Mouse (Mus musculus) liver, embryonic 14.5 days (tissue): ENCODE data around the gene Shisa6. TPM values are rescaled to one million over a fixed set of nuclear protein-coding genes. Genes with fewer than 3 reads are reported as not detected.
"Not testable (repeated sequence)": the region's sequence is repeated elsewhere in the genome, so short reads cannot be mapped to it uniquely, and the experiment has no call there.

Source experiments
- ATAC-seq: fragments of 200-750 bp; cut with Nextera tagmentation; 2 replicates; pipeline ENCODE4 v1.8.0; 2017; ENCODE audit warnings: moderate number of reproducible peaks, mild to moderate bottlenecking, moderate library complexity; ENCODE audit not compliant: insufficient read depth
- DNase-seq, 3 experiments: peaks; one replicate each; pipeline ENCODE4 v3.0.0-alpha.2; 2012 to 2013; ENCODE audit warnings: low read depth in 3 of 3, low spot score in 3 of 3
- H3K27ac ChIP-seq: fragments of 300-500 bp; sonication (generic); 2 replicates; pipeline ENCODE4 v1.5.1; 2014; ENCODE audit warnings: moderate library complexity, mild to moderate bottlenecking, control low read depth, inconsistent platforms
- H3K27me3 ChIP-seq: fragments of 300-500 bp; sonication (generic); 2 replicates; pipeline ENCODE4 v1.6.1; 2014; ENCODE audit warnings: mild to moderate bottlenecking, low read length, moderate library complexity; ENCODE audit not compliant: control insufficient read depth, insufficient read depth
- H3K36me3 ChIP-seq: fragments of 300-500 bp; sonication (generic); replicated peaks from 2 replicates; pipeline ENCODE4 v1.6.1; 2014; ENCODE audit warnings: low read depth; ENCODE audit not compliant: control insufficient read depth, insufficient read depth
- H3K4me1 ChIP-seq, 2 experiments: fragments of 200-500 bp in 1 of 2; fragments of 300-500 bp in 1 of 2; sonication (generic) in 1 of 2; replicated peaks; 2 replicates each; pipeline ENCODE4 v1.6.1; 2012 to 2014; ENCODE audit warnings: antibody characterized with exemption in 1 of 2, inconsistent platforms in 1 of 2, low read length in 1 of 2; ENCODE audit not compliant: control insufficient read depth in 2 of 2, insufficient read depth in 2 of 2
- H3K4me2 ChIP-seq: fragments of 300-500 bp; sonication (generic); 2 replicates; pipeline ENCODE4 v1.6.1; 2014; ENCODE audit warnings: low read depth, mild to moderate bottlenecking, control low read depth, moderate library complexity
- H3K4me3 ChIP-seq, 2 experiments: fragments of 200-500 bp in 1 of 2; fragments of 300-500 bp in 1 of 2; sonication (generic) in 1 of 2; 2 replicates each; pipeline ENCODE4 v1.5.1; 2012 to 2014; ENCODE audit warnings: low read depth in 2 of 2, low read length in 2 of 2, mild to moderate bottlenecking in 2 of 2, control low read depth in 1 of 2, inconsistent platforms in 1 of 2, moderate library complexity in 1 of 2; ENCODE audit not compliant: insufficient read depth in 1 of 2
- H3K9ac ChIP-seq: fragments of 300-500 bp; sonication (generic); replicated peaks from 2 replicates; pipeline ENCODE4 v1.6.1; 2014; ENCODE audit warnings: mild to moderate bottlenecking, control low read depth, moderate library complexity
- H3K9me3 ChIP-seq: fragments of 300-500 bp; sonication (generic); 2 replicates; pipeline ENCODE4 v1.6.1; 2016; ENCODE audit warnings: low read length, mixed read lengths; ENCODE audit not compliant: control insufficient read depth
- CTCF ChIP-seq: IDR thresholded peaks from 2 replicates; pipeline ENCODE4 v1.5.1; 2016; ENCODE audit warnings: antibody characterized with exemption, low read depth, control low read depth
- EP300 ChIP-seq: IDR thresholded peaks from 2 replicates; pipeline ENCODE4 v1.6.1; 2016; ENCODE audit warnings: antibody characterized with exemption, low read depth
- WGBS: fragments of 180-500 bp; shearing (Covaris S2); extraction: QIAGEN DNeasy Blood & Tissue Kit; methylation state at CpG from one replicate; pipeline ENCODE4 v1.1.7; 2014; ENCODE audit not compliant: insufficient replicate concordance; 5-methylcytosine and 5-hydroxymethylcytosine counted together
- polyA plus RNA-seq, 2 experiments: library from polyadenylated mRNA; depleted of rRNA in 1 of 2; stranded (reverse) in 1 of 2; unstranded in 1 of 2; fragments of >200 nt; fragmentation: Nextera tagmentation in 1 of 2; extraction: Ambion mirVana in 1 of 2; gene quantifications; 2 replicates each; pipeline versions ENCODE4 v1.2.1 to v1.2.3; 2012 to 2014

Gene Shisa6
- polyA plus RNA-seq, 2 experiments: under 0.01 TPM; not detected in 1

- WGBS: 59% methylated on average over 6 of the region's 6 CpGs
- Histone ChIP-seq H3K9ac (no peak overlapping the region), H3K4me1 (no peaks in the 10 kb centered on the region), H3K4me2 (no peak overlapping the region), H3K9me3 (no peaks in the 10 kb centered on the region), H3K36me3 (no peaks in the 10 kb centered on the region), H3K4me3 (no peak overlapping the region), H3K27ac (no peak overlapping the region), H3K27me3 (no peaks in the 10 kb centered on the region)
- no peak for ATAC-seq
- TF ChIP-seq CTCF (no peak), EP300 (no peak)
- no peak for DNase-seq
These were observed 99.6 kb downstream of the Shisa6 start for GRCm38 (mm10) chr11:66426129-66426528.

GRCm38 (mm10) chr11:66418216-66418615 is 107.5 kb downstream of the Shisa6 start:
- Histone ChIP-seq H3K27me3 (no peaks in the 10 kb centered on the region), H3K27ac (no peak overlapping the region), H3K9me3 (no peaks in the 10 kb centered on the region), H3K4me3 (no peak overlapping the region), H3K9ac (no peak overlapping the region), H3K4me1 (no peaks in the 10 kb centered on the region), H3K4me2 (no peak overlapping the region), H3K36me3 (no peaks in the 10 kb centered on the region)
- TF ChIP-seq EP300 (no peak), CTCF (no peak)
- DNase-seq (no peak), ATAC-seq (no peak)
- WGBS: 58% methylated on average over 3 of the region's 3 CpGs

GRCm38 (mm10) chr11:66408721-66409120 is 117.0 kb downstream of the Shisa6 start:
- H3K27me3 ChIP-seq, ATAC-seq, H3K9ac ChIP-seq, H3K9me3 ChIP-seq, DNase-seq, H3K27ac ChIP-seq, H3K4me1 ChIP-seq, H3K4me3 ChIP-seq, H3K4me2 ChIP-seq, H3K36me3 ChIP-seq: not testable (repeated sequence)
- WGBS: 45% methylated on average over 6 of the region's 6 CpGs

- no peaks in the 10 kb centered on the region for H3K4me1 ChIP-seq
- TF ChIP-seq EP300: no peak
- no peak for TF ChIP-seq CTCF
- 53% methylated on average over 7 of the region's 7 CpGs for WGBS
- no peak overlapping the region for H3K9ac ChIP-seq
- H3K4me3 ChIP-seq: no peak overlapping the region
- ATAC-seq: no peak
- no peaks in the 10 kb centered on the region for H3K9me3 ChIP-seq
- no peak overlapping the region for H3K27ac ChIP-seq
- H3K4me2 ChIP-seq: no peak overlapping the region
- no peaks in the 10 kb centered on the region for H3K36me3 ChIP-seq
- no peaks in the 10 kb centered on the region for H3K27me3 ChIP-seq
- no peak for DNase-seq
These were observed 125.7 kb downstream of the Shisa6 start for GRCm38 (mm10) chr11:66400036-66400435.

- H3K36me3 ChIP-seq: no peaks in the 10 kb centered on the region
- no peak overlapping the region for H3K4me2 ChIP-seq
- ATAC-seq (no peak), DNase-seq (no peak)
- H3K4me3 ChIP-seq: no peak overlapping the region
- no peaks in the 10 kb centered on the region for H3K4me1 ChIP-seq
- H3K9ac ChIP-seq: no peak overlapping the region
- H3K27me3 ChIP-seq: no peaks in the 10 kb centered on the region
- no peaks in the 10 kb centered on the region for H3K9me3 ChIP-seq
- TF ChIP-seq EP300 (no peak), CTCF (no peak)
- 39% methylated on average over 3 of the region's 3 CpGs for WGBS
- H3K27ac ChIP-seq: no peak overlapping the region
These were observed 138.2 kb downstream of the Shisa6 start for GRCm38 (mm10) chr11:66387561-66387960.

GRCm38 (mm10) chr11:66371796-66372195 is 154.0 kb downstream of the Shisa6 start:
- no peak for ATAC-seq
- WGBS: 43% methylated on average over 3 of the region's 3 CpGs

More at GRCm38 (mm10) chr11:66371796-66372195, 154.0 kb downstream of the Shisa6 start:
- no peak overlapping the region for H3K27ac ChIP-seq
- no peaks in the 10 kb centered on the region for H3K9me3 ChIP-seq
- H3K4me3 ChIP-seq: no peak overlapping the region
- no peak overlapping the region for H3K4me2 ChIP-seq
- no peak for DNase-seq
- H3K9ac ChIP-seq: no peak overlapping the region
- no peaks in the 10 kb centered on the region for H3K4me1 ChIP-seq
- TF ChIP-seq CTCF: no peak
- no peak for TF ChIP-seq EP300
- H3K36me3 ChIP-seq: no peaks in the 10 kb centered on the region
- H3K27me3 ChIP-seq: no peaks in the 10 kb centered on the region
